Mouse (Mus musculus) lung, postnatal 0 days (tissue): ENCODE results near the gene Syngr4.

Source experiments
- CTCF ChIP-seq: IDR thresholded peaks from 2 replicates; pipeline ENCODE4 v1.5.1; 2016; ENCODE audit warnings: antibody characterized with exemption, mild to moderate bottlenecking
- EP300 ChIP-seq: IDR thresholded peaks from 2 replicates; pipeline ENCODE4 v1.6.1; 2016; ENCODE audit warnings: antibody characterized with exemption, mild to moderate bottlenecking, control low read depth

DNA sequence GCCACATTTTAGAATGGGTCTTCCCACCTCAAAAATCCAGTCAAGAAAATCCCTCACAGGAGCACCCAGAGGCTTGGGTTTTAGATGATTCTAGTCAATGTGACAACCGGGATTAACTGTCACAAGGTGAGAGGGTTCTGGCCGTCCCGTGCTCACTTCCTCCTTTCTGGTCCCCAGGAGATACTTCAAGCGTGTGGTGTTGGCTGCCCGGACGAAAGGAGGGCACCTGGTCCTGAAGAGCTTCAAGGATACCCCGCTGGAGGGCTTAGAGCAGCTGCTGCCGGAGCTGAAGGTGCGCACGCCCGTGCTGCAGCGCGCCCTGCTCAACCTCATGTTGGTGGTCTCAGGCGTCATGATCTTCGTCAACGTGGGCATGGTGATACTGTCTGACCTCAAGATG is 12.6 kb upstream of the Syngr4 start:
- TF ChIP-seq CTCF, result no peak
- no peak for TF ChIP-seq EP300
